8 mouse cellular contexts compared by ENCODE assay signal in genomic region chr19:6363411-6364240, GRCm38 (mm10). TPM values are rescaled to one million over a fixed set of nuclear protein-coding genes. Genes with fewer than 3 reads are reported as not detected.
DNase-seq lines count a peak whose midpoint lies in the region; ATAC-seq and TF ChIP-seq lines count a peak whose summit lies in the region.

TSS of gene Sf1 (plus strand) at chr19:6363690.

- peak within 1 kb of the TSS; percentile 93 for H3ac ChIP-seq in C2C12 (ENCODE audit: control insufficient read depth, insufficient read length, low read depth)

- H3K4me2 ChIP-seq in heart, embryonic 11.5 days: peak within 1 kb of the TSS; percentile 96
- H3K4me2 ChIP-seq in kidney, embryonic 16.5 days (replicated peaks; ENCODE audit: low read depth, low read length): peak within 1 kb of the TSS; percentile 94
- H3K4me2 ChIP-seq in stomach, embryonic 14.5 days (replicated peaks; ENCODE audit: low read depth, low read length): peak within 1 kb of the TSS; percentile 88

- TF ChIP-seq POLR2A in brain, embryonic 14.5 days (IDR thresholded peaks at IDR 0.05; ENCODE audit: borderline replicate concordance, extremely low read depth, insufficient read depth, insufficient read length, poor library complexity, severe bottlenecking): peak; percentile 76
- peak; percentile 57 for TF ChIP-seq POLR2A in liver, adult 2 months (IDR thresholded peaks at IDR 0.05; ENCODE audit: extremely low read depth, insufficient read depth, low read length)

- no peak for TF ChIP-seq CTCF in C2C12 (IDR thresholded peaks at IDR 0.05; ENCODE audit: control insufficient read depth, insufficient read depth, insufficient read length)
- no peak for TF ChIP-seq CTCF in brain, embryonic 14.5 days (IDR thresholded peaks at IDR 0.05; ENCODE audit: borderline replicate concordance, extremely low read depth, insufficient read depth, insufficient read length)
- no peak for TF ChIP-seq CTCF in liver, adult 2 months (IDR thresholded peaks at IDR 0.05; ENCODE audit: low read depth, low read length)

- H3K4me1 ChIP-seq in erythroblast, embryonic 14.5 days (ENCODE audit: control insufficient read depth): peaks cover 33% of the 10 kb centered on the region
- H3K4me1 ChIP-seq in heart, embryonic 11.5 days (ENCODE audit: control insufficient read depth, insufficient read depth, low read length): peaks cover 8% of the 10 kb centered on the region
- peaks cover 23% of the 10 kb centered on the region for H3K4me1 ChIP-seq in kidney, embryonic 16.5 days (ENCODE audit: insufficient read depth, low read length)
- H3K4me1 ChIP-seq in liver, adult 2 months (ENCODE audit: control insufficient read depth, insufficient read depth, low read length): peaks cover 9% of the 10 kb centered on the region; the same call in 1 of the 2 replicates
- peaks cover 19% of the 10 kb centered on the region for H3K4me1 ChIP-seq in stomach, embryonic 14.5 days (ENCODE audit: control insufficient read depth, insufficient read depth, low read length)

- H3K79me2 ChIP-seq in C2C12 (ENCODE audit: control insufficient read depth, insufficient read depth): peaks cover 50% of the 10 kb centered on the region
- H3K79me2 ChIP-seq in liver, adult 2 months (ENCODE audit: control insufficient read depth, insufficient read depth, low read length): peaks cover 7% of the 10 kb centered on the region; the same call in 1 of the 2 replicates

- peak within 1 kb of the TSS; percentile 99 for H3K27ac ChIP-seq in heart, embryonic 11.5 days (ENCODE audit: low read depth, low read length)
- H3K27ac ChIP-seq in kidney, embryonic 16.5 days (ENCODE audit: low read length): peak within 1 kb of the TSS; percentile 98
- H3K27ac ChIP-seq in liver, adult 2 months (replicated peaks; ENCODE audit: insufficient read depth, low read depth, low read length): peak within 1 kb of the TSS; percentile 98
- H3K27ac ChIP-seq in stomach, embryonic 14.5 days (ENCODE audit: low read length): peak within 1 kb of the TSS; percentile 99

- peak within 1 kb of the TSS; percentile 96 for H3K4me3 ChIP-seq in C2C12 (ENCODE audit: insufficient read depth, poor library complexity, severe bottlenecking)
- peak within 1 kb of the TSS; percentile 79 for H3K4me3 ChIP-seq in erythroblast, embryonic 14.5 days (replicated peaks)
- H3K4me3 ChIP-seq in heart, embryonic 11.5 days (ENCODE audit: low read depth, low read length): peak within 1 kb of the TSS; percentile 100
- H3K4me3 ChIP-seq in kidney, embryonic 16.5 days (ENCODE audit: low read length): peak within 1 kb of the TSS; percentile 98
- H3K4me3 ChIP-seq in liver, adult 2 months (ENCODE audit: insufficient read depth, low read depth, low read length): peak within 1 kb of the TSS; percentile 92
- peak within 1 kb of the TSS; percentile 84 for H3K4me3 ChIP-seq in stomach, embryonic 14.5 days (ENCODE audit: low read depth, low read length)

- peaks cover 43% of the 10 kb centered on the region for H3K79me3 ChIP-seq in C2C12 (ENCODE audit: low read depth)

- WGBS in heart, embryonic 11.5 days (ENCODE audit: insufficient replicate concordance): under 1% methylated on average over 82 of the region's 85 CpGs
- WGBS in kidney, embryonic 16.5 days: under 1% methylated on average over 80 of the region's 85 CpGs
- under 1% methylated on average over 83 of the region's 85 CpGs for WGBS in liver, adult 2 months
- under 1% methylated on average over 84 of the region's 85 CpGs for WGBS in stomach, embryonic 14.5 days

- no peaks in the 10 kb centered on the region for H3K27me3 ChIP-seq in C2C12 (ENCODE audit: control insufficient read depth, insufficient read depth, insufficient read length)
- no peaks in the 10 kb centered on the region for H3K27me3 ChIP-seq in erythroblast, embryonic 14.5 days (ENCODE audit: control insufficient read depth)
- H3K27me3 ChIP-seq in heart, embryonic 11.5 days (ENCODE audit: control insufficient read depth, insufficient read depth, low read length): no peaks in the 10 kb centered on the region
- no peaks in the 10 kb centered on the region for H3K27me3 ChIP-seq in kidney, embryonic 16.5 days (ENCODE audit: insufficient read depth, low read length)
- H3K27me3 ChIP-seq in liver, adult 2 months (ENCODE audit: control insufficient read depth, insufficient read depth, low read length): no peaks in the 10 kb centered on the region
- H3K27me3 ChIP-seq in stomach, embryonic 14.5 days (ENCODE audit: control insufficient read depth, insufficient read depth, low read length): no peaks in the 10 kb centered on the region

- H3K9ac ChIP-seq in heart, embryonic 11.5 days (ENCODE audit: low read depth, low read length): peak within 1 kb of the TSS; percentile 100
- peak within 1 kb of the TSS; percentile 99 for H3K9ac ChIP-seq in kidney, embryonic 16.5 days (replicated peaks; ENCODE audit: low read length)
- peak within 1 kb of the TSS; percentile 99 for H3K9ac ChIP-seq in liver, adult 2 months (ENCODE audit: low read depth, low read length)
- H3K9ac ChIP-seq in stomach, embryonic 14.5 days (replicated peaks; ENCODE audit: low read depth, low read length): peak within 1 kb of the TSS; percentile 96

- ATAC-seq in heart, embryonic 11.5 days (replicated peaks; ENCODE audit: insufficient number of reproducible peaks, low FRiP score, low TSS enrichment): peak; percentile 97
- peak; percentile 99 for ATAC-seq in kidney, embryonic 16.5 days (ENCODE audit: low FRiP score, low TSS enrichment)
- ATAC-seq in stomach, embryonic 14.5 days (ENCODE audit: insufficient number of reproducible peaks, insufficient read depth, low FRiP score, low read depth): peak; percentile 98

- DNase-seq in brain, embryonic 14.5 days (ENCODE audit: low read depth): peak; percentile 100
- DNase-seq in liver, adult 2 months (ENCODE audit: extremely low read depth, low read depth, low spot score): peak; percentile 99
- DNase-seq in naive thymus-derived CD4-positive, alpha-beta T cell, adult 2 months (ENCODE audit: low read depth): peak; percentile 100

- H3K36me3 ChIP-seq in C2C12 (ENCODE audit: control insufficient read depth, insufficient read depth): peaks cover 42% of the 10 kb centered on the region
- peaks cover 67% of the 10 kb centered on the region for H3K36me3 ChIP-seq in erythroblast, embryonic 14.5 days (ENCODE audit: control insufficient read depth)
- peaks cover 28% of the 10 kb centered on the region for H3K36me3 ChIP-seq in heart, embryonic 11.5 days (ENCODE audit: control insufficient read depth, insufficient read depth, low read length)
- H3K36me3 ChIP-seq in kidney, embryonic 16.5 days (ENCODE audit: insufficient read depth, low read length): peaks cover 34% of the 10 kb centered on the region
- H3K36me3 ChIP-seq in liver, adult 2 months (ENCODE audit: control insufficient read depth, insufficient read depth, low read length): peaks cover 33% of the 10 kb centered on the region
- H3K36me3 ChIP-seq in stomach, embryonic 14.5 days (ENCODE audit: control insufficient read depth, insufficient read depth, low read length): peaks cover 37% of the 10 kb centered on the region

- no peaks in the 10 kb centered on the region for H3K9me3 ChIP-seq in erythroblast, embryonic 14.5 days (ENCODE audit: control insufficient read depth, low read length)
- no peaks in the 10 kb centered on the region for H3K9me3 ChIP-seq in heart, embryonic 11.5 days (replicated peaks; ENCODE audit: control insufficient read depth, low read length)
- H3K9me3 ChIP-seq in kidney, embryonic 16.5 days (ENCODE audit: low read length): no peaks in the 10 kb centered on the region
- no peaks in the 10 kb centered on the region for H3K9me3 ChIP-seq in stomach, embryonic 14.5 days (ENCODE audit: control insufficient read depth, low read depth, low read length)

TF ChIP-seq in C2C12, 6 proteins besides CTCF, POLR2A, EP300 and RAD21:
- TF ChIP-seq MAX (IDR thresholded peaks at IDR 0.05) (no peak), USF1 (IDR thresholded peaks at IDR 0.05; ENCODE audit: low read depth) (no peak), CEBPB (IDR thresholded peaks at IDR 0.05; ENCODE audit: low read depth) (no peak), FOSL1 (IDR thresholded peaks at IDR 0.05; ENCODE audit: insufficient read depth, low read length, poor library complexity, severe bottlenecking) (no peak), MYOG (IDR thresholded peaks at IDR 0.05; ENCODE audit: control insufficient read depth, extremely low read depth, insufficient read length) (no peak), MYOD1 (IDR thresholded peaks at IDR 0.05; ENCODE audit: control insufficient read depth, insufficient read length, low read depth) (no peak)

RNA-seq across cellular contexts. Expression of gene Sf1, which starts in this region (rescaled TPM):
- 138 TPM for polyA plus RNA-seq in C2C12 (2012; fragmentation: generic; extraction: Trizol)
- polyA plus RNA-seq in brain, embryonic 14.5 days (2012; rRNA removed): 147 and 220 TPM in 2 replicates
- 134 and 140 TPM in 2 replicates for polyA plus RNA-seq in erythroblast, embryonic 14.5 days (2012)
- 106 and 124 TPM in 2 replicates for polyA plus RNA-seq in heart, embryonic 11.5 days (2014; fragmentation: Nextera tagmentation; extraction: Ambion mirVana)
- polyA plus RNA-seq in kidney, embryonic 16.5 days (2015; fragmentation: Nextera tagmentation; extraction: Ambion mirVana): 132 and 150 TPM in 2 replicates
- total RNA-seq in liver, adult 2 months (2014; rRNA removed): 28.5 and 34.8 TPM in 2 replicates
- 45.7 and 62.8 TPM in 2 replicates for polyA plus RNA-seq in liver, adult 2 months (2012; rRNA removed)
- polyA plus RNA-seq in stomach, embryonic 14.5 days (2014; fragmentation: Nextera tagmentation; extraction: Ambion mirVana): 126 and 139 TPM in 2 replicates

Comparison
In these comparisons a context has a peak if more than half of its experiments do, and no peak if none do; other contexts are left out.
1. Peak in every context shown above with its lines: DNase-seq, ATAC-seq, H3K4me3 ChIP-seq and H3K27ac ChIP-seq.